Mouse (Mus musculus) hindbrain, embryonic 11.5 days (tissue): Measurements from ENCODE around the gene Tspear. TPM values are rescaled to one million over a fixed set of nuclear protein-coding genes. Genes with fewer than 3 reads are reported as not detected.
A peak's percentile ranks its signal among the peaks of the same experiment; 100 is the strongest.

Source experiments
- ATAC-seq: fragments of 200-750 bp; cut with Nextera tagmentation; 2 replicates; pipeline ENCODE4 v1.8.0; 2017; ENCODE audit warnings: mild to moderate bottlenecking, moderate TSS enrichment, moderate library complexity; ENCODE audit not compliant: low FRiP score
- DNase-seq: peaks from one replicate; pipeline ENCODE4 v3.0.0-alpha.2; 2015; ENCODE audit warnings: low spot score
- H3K27ac ChIP-seq: fragments of 300-500 bp; sonication (generic); 2 replicates; pipeline ENCODE4 v1.5.1; 2014; ENCODE audit warnings: mild to moderate bottlenecking, low read depth, low read length
- H3K27me3 ChIP-seq: fragments of 300-500 bp; sonication (generic); 2 replicates; pipeline ENCODE4 v1.6.1; 2014; ENCODE audit warnings: mild to moderate bottlenecking, low read length, moderate library complexity, mixed read lengths; ENCODE audit not compliant: control insufficient read depth, insufficient read depth
- H3K36me3 ChIP-seq: fragments of 300-500 bp; sonication (generic); 2 replicates; pipeline ENCODE4 v1.6.1; 2014; ENCODE audit warnings: mild to moderate bottlenecking, low read length, moderate library complexity, mixed read lengths; ENCODE audit not compliant: control insufficient read depth, insufficient read depth
- H3K4me1 ChIP-seq: fragments of 300-500 bp; sonication (generic); replicated peaks from 2 replicates; pipeline ENCODE4 v1.6.1; 2014; ENCODE audit warnings: low read length, mixed read lengths; ENCODE audit not compliant: control insufficient read depth, insufficient read depth
- H3K4me2 ChIP-seq: fragments of 300-500 bp; sonication (generic); replicated peaks from 2 replicates; pipeline ENCODE4 v1.6.1; 2014; ENCODE audit warnings: mild to moderate bottlenecking, low read depth, low read length
- H3K4me3 ChIP-seq: fragments of 300-500 bp; sonication (generic); 2 replicates; pipeline ENCODE4 v1.5.1; 2014; ENCODE audit warnings: low read depth, low read length
- H3K9ac ChIP-seq: fragments of 300-500 bp; sonication (generic); 2 replicates; pipeline ENCODE4 v1.6.1; 2014; ENCODE audit warnings: low read depth, low read length
- H3K9me3 ChIP-seq: fragments of 300-500 bp; sonication (generic); 2 replicates; pipeline ENCODE4 v1.6.1; 2016; ENCODE audit warnings: low read length; ENCODE audit not compliant: control insufficient read depth
- WGBS: fragments of 180-500 bp; shearing (Covaris S2); extraction: QIAGEN DNeasy Blood & Tissue Kit; methylation state at CpG from one replicate; pipeline ENCODE4 v1.1.7; 2014; 5-methylcytosine and 5-hydroxymethylcytosine counted together
- polyA plus RNA-seq: library from polyadenylated mRNA; unstranded; fragments of >200 nt; fragmentation: Nextera tagmentation; extraction: Ambion mirVana; gene quantifications from 2 replicates; pipeline ENCODE4 v1.2.1, GENCODE M21; 2014

Tspear gene
- polyA plus RNA-seq, 1 experiment from 2014 or later: 0.56 TPM

DNA sequence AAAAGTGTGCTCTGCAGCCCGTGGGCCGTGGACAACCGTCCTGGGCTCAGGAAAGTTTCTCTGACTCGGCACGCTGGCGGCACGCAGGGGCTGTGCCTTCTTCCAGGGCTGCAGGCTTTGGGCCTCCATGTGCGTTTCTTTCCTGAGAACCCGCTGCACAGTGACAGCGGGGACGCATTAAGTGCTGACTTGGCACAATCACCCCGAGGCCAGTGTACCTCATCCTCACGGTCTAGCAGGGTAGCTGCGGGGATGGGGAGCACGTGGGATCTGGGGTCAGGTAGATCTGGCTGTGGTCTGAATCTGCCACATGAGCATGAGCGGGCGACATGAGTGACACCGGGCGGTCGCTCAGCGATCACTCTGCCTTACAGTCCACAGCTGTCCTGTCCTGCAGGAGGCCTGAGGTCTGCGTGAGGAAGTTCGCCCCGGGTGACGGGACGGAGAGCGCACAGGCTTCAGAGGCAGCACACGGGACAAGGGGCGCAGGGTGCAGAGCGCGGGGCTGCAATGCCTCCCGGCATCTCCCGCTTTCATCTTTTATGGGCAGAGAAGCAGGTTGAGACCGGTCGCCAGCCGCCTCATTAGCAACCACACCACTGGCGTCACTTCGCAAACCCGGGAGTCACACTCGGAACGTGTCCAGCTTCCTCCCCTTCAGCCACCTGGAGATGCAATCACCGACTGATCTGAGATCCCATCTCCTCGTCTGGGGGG is 22.3 kb upstream of the Tspear start:
- DNase-seq (no peak), ATAC-seq (no peak)
- Histone ChIP-seq H3K4me1 (no peaks in the 10 kb centered on the region), H3K4me3 (no peak overlapping the region), H3K4me2 (no peak overlapping the region), H3K9ac (no peak overlapping the region), H3K36me3 (no peaks in the 10 kb centered on the region), H3K27ac (no peak overlapping the region), H3K9me3 (no peaks in the 10 kb centered on the region), H3K27me3 (no peaks in the 10 kb centered on the region; the same call in 1 of the 2 replicates)
- 49% methylated on average over 43 of the region's 43 CpGs for WGBS

DNA sequence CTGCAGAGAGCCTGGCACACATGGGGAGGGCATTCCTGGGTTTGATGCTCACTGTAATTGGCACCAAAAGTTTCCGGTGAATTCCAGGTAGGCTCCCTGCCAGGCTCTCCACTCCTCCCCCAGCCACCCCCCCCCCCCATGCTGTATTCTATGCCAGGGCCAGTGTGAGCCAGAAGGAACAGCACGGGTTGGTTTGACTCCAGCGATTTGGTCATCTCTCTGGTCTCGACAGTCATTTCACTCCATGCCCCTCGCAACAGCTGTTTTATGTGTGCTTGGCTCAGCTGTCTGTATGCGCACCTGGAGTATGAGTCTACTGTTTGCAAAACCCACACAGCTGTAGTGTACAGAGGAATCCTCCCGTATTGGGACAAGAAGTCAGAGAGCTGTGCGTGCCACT is 20.0 kb upstream of the Tspear start:
- no peaks in the 10 kb centered on the region for H3K4me1 ChIP-seq
- no peak overlapping the region for H3K4me2 ChIP-seq
- H3K4me3 ChIP-seq: no peak overlapping the region
- H3K9me3 ChIP-seq: no peaks in the 10 kb centered on the region
- DNase-seq: no peak
- ATAC-seq: no peak
- 85% methylated on average over 8 of the region's 8 CpGs for WGBS
- H3K27ac ChIP-seq: no peak overlapping the region
- no peak overlapping the region for H3K9ac ChIP-seq
- no peaks in the 10 kb centered on the region; the same call in 1 of the 2 replicates for H3K27me3 ChIP-seq
- no peaks in the 10 kb centered on the region for H3K36me3 ChIP-seq

DNA sequence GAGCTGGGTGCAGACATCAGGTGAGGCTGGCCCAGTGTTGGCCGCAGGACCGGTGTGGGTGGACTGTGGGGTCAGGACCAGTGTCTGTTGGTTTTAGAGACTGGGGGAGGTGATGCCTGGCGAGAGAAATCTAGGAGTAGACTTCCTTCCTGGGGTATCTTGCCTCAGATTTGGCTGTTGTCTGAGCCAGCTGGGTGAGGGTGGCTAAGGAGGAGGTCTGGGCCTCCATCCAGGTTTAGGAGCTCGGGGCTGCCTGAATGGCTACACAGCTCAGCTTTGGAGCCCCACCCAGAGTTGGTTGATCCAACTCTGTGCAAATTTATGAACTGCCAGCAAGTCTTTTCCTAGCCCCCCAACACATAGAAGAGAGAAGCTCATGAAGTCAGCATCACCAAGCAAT is 19.0 kb upstream of the Tspear start:
- no peak overlapping the region for H3K4me3 ChIP-seq
- WGBS: 92% methylated on average over 4 of the region's 4 CpGs
- H3K36me3 ChIP-seq: no peaks in the 10 kb centered on the region
- H3K27ac ChIP-seq: no peak overlapping the region
- H3K4me2 ChIP-seq: no peak overlapping the region
- H3K4me1 ChIP-seq: no peaks in the 10 kb centered on the region
- DNase-seq (no peak), ATAC-seq (no peak)
- no peak overlapping the region for H3K9ac ChIP-seq
- no peaks in the 10 kb centered on the region; the same call in 1 of the 2 replicates for H3K27me3 ChIP-seq
- no peaks in the 10 kb centered on the region for H3K9me3 ChIP-seq

DNA sequence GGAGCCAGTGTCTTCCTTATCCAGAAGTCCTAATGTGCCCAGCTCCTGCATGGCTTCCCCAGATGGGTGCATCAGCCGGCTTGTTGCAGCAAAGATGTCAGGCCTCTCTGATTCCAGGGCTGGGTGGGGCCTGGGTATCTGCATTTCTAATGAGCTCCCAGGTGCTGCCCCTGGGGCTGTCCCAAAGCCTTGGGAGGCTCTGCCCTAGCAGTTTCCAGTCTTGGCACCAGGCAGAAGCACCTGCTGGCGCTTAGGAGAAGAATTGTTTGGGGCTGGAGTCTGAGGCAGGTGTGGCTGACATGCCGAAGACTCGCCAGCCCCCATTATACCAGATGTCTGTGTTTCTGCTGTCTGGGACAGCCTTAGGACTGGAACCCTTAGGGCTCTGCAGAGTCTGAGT is 15.7 kb upstream of the Tspear start:
- Histone ChIP-seq H3K9me3 (no peaks in the 10 kb centered on the region), H3K27ac (no peak overlapping the region), H3K9ac (no peak overlapping the region), H3K36me3 (no peaks in the 10 kb centered on the region), H3K4me2 (no peak overlapping the region), H3K4me3 (no peak overlapping the region), H3K27me3 (no peaks in the 10 kb centered on the region; the same call in 1 of the 2 replicates), H3K4me1 (no peaks in the 10 kb centered on the region)
- WGBS: 75% methylated on average over 4 of the region's 4 CpGs
- ATAC-seq: no peak
- DNase-seq: no peak

DNA sequence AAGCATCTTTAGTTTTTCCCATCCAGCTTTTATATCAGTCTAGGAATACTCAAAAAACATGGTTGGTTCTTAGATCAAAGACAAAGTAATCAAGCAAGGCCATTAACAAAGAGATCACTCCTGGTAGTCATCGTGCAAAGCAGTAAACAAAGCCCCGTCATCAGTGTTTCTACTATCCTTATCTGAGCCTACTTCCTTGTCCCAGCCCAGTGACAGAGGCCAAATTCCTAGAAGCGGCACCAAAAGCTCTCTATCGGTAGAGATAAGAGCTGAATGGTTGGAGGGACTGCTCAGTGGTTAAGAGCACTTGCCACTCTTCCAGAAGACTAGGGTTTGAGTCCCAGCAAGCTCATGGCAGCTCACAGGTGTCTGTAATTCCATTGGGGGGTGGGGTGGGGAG is 14.8 kb upstream of the Tspear start:
- Histone ChIP-seq H3K4me2 (no peak overlapping the region), H3K27me3 (no peaks in the 10 kb centered on the region; the same call in 1 of the 2 replicates), H3K4me3 (no peak overlapping the region), H3K4me1 (no peaks in the 10 kb centered on the region), H3K27ac (no peak overlapping the region), H3K36me3 (no peaks in the 10 kb centered on the region), H3K9me3 (no peaks in the 10 kb centered on the region), H3K9ac (no peak overlapping the region)
- WGBS: 82% methylated on average over 4 of the region's 4 CpGs
- ATAC-seq (no peak), DNase-seq (no peak)

DNA sequence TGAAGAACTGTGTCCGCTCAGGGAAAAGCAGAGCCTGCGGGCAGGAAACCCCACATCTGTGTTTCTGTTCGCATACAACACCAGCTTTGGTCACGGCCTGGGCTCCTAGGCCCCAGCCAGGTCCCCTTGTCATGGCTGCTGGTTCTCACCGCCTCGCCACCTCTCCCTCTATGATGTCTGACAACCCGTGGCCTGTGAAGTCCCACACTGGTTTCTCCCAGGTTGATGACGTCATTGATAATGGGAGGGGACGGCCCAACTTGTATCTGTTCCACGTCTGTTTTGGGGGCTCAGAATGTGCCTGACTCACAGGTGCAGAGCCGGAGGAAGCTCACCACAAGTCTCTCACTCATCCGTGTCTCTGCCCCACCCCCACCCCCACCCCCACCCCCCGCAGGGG is 12.6 kb upstream of the Tspear start:
- 49% methylated on average over 13 of the region's 13 CpGs for WGBS

DNA sequence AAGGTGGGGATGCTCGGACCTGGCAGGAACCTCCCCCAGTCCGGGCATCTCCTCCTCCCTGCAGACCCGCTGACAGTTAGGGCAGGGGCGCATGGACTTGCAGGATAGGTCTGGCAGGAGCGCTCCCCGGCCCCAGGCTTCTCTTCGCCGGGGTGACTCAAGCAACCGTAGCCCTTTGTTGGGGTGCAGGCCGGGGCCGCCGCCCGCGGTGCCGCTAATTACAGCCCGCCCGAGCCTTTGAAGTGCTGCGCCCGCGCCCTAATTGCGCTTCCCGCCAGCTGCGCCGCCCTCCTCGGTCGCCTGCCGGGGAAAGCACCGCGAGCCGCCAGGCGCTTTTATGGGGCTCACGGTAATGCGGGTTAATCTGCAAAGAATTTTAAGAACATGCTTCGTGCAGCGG is 8.8 kb upstream of the Tspear start:
- Histone ChIP-seq H3K27me3 (peaks cover 20% of the 10 kb centered on the region), H3K4me1 (no peaks in the 10 kb centered on the region; the same call in 1 of the 2 replicates), H3K9me3 (no peaks in the 10 kb centered on the region), H3K36me3 (no peaks in the 10 kb centered on the region), H3K9ac (no peak overlapping the region), H3K4me2 (peak overlapping the region; percentile 56), H3K4me3 (peak overlapping the region; percentile 28), H3K27ac (no peak overlapping the region)
- WGBS: 0% methylated on average over 35 of the region's 35 CpGs
- ATAC-seq (peak; percentile 17; the same call in 1 of the 2 replicates), DNase-seq (peak; percentile 48)

More for the DNA sequence above, 12.6 kb upstream of the Tspear start:
- ATAC-seq (no peak), DNase-seq (no peak)
- Histone ChIP-seq H3K4me2 (no peak overlapping the region), H3K36me3 (no peaks in the 10 kb centered on the region), H3K9me3 (no peaks in the 10 kb centered on the region), H3K27me3 (peaks cover 18% of the 10 kb centered on the region), H3K4me3 (no peak overlapping the region), H3K9ac (no peak overlapping the region), H3K27ac (no peak overlapping the region), H3K4me1 (no peaks in the 10 kb centered on the region; the same call in 1 of the 2 replicates)

DNA sequence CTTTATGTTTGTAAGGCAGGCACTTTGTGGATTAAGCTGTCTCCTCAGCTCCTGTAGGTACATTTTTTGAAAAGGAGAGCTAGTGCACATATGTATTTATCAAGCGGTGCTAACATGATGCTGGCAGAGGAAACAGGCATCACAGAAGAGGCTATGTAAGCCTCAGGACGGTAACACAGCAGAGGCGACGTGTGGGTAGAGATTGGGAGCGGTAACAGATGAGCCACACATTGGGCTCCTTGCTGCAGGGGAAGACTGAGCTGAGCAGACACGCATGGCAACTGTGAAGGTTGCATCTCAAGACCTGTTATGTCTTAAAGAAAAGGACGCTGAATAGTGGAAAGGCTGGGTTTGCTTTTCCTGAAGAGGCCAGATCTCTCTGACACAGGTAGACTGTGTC is 3.4 kb upstream of the Tspear start:
- no peaks in the 10 kb centered on the region for H3K4me1 ChIP-seq
- H3K27ac ChIP-seq: no peak overlapping the region
- no peaks in the 10 kb centered on the region for H3K9me3 ChIP-seq
- H3K36me3 ChIP-seq: no peaks in the 10 kb centered on the region
- H3K4me2 ChIP-seq: no peak overlapping the region
- peaks cover 25% of the 10 kb centered on the region for H3K27me3 ChIP-seq
- ATAC-seq (no peak), DNase-seq (no peak)
- 75% methylated on average over 7 of the region's 7 CpGs for WGBS
- H3K9ac ChIP-seq: no peak overlapping the region
- H3K4me3 ChIP-seq: no peak overlapping the region

DNA sequence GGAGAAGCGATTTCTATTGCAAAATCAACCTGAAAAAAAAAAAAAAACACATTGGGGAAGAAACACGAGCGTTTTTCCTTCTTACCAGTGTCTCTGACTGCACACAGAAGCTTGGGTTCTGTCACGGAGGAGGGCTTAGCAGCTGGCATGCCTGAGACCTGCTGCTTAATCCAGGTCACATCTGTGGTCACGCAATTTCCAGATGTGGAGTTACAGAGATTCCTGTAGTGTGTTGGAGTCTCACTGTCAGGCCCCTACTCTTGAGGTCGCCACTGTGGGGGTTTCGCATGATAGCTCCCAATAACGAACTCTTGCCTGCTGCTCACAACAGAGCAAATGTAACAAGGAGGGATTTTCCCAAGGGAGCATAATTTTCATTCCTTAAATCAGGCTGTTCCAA is 2.2 kb upstream of the Tspear start:
- Histone ChIP-seq H3K4me1 (no peaks in the 10 kb centered on the region), H3K9ac (no peak overlapping the region), H3K9me3 (no peaks in the 10 kb centered on the region), H3K27me3 (peaks cover 17% of the 10 kb centered on the region), H3K36me3 (no peaks in the 10 kb centered on the region), H3K4me2 (no peak overlapping the region), H3K4me3 (no peak overlapping the region), H3K27ac (no peak overlapping the region)
- WGBS: 44% methylated on average over 8 of the region's 8 CpGs
- ATAC-seq: no peak
- no peak for DNase-seq
